Mouse (Mus musculus) stomach, embryonic 16.5 days (tissue): ENCODE results near the gene Gpx3. TPM values are rescaled to one million over a fixed set of nuclear protein-coding genes. Genes with fewer than 3 reads are reported as not detected.
"Not testable (repeated sequence)": the region's sequence is repeated elsewhere in the genome, so short reads cannot be mapped to it uniquely, and the experiment has no call there.

Experiments used
- ATAC-seq: fragments of 200-750 bp; cut with Nextera tagmentation; 2 replicates; pipeline ENCODE4 v1.8.0; 2017; ENCODE audit warnings: moderate number of reproducible peaks, moderate TSS enrichment; ENCODE audit not compliant: insufficient read depth, low FRiP score
- H3K27ac ChIP-seq: fragments of 300-500 bp; sonication (generic); 2 replicates; pipeline ENCODE4 v1.5.1; 2014; ENCODE audit warnings: low read length
- H3K27me3 ChIP-seq: fragments of 300-500 bp; sonication (generic); 2 replicates; pipeline ENCODE4 v1.6.1; 2014; ENCODE audit warnings: low read length, control low read depth, mixed read lengths; ENCODE audit not compliant: control insufficient read depth, insufficient read depth
- H3K36me3 ChIP-seq: fragments of 300-500 bp; sonication (generic); 2 replicates; pipeline ENCODE4 v1.6.1; 2014; ENCODE audit warnings: low read length; ENCODE audit not compliant: control insufficient read depth, insufficient read depth
- H3K4me1 ChIP-seq: fragments of 300-500 bp; sonication (generic); 2 replicates; pipeline ENCODE4 v1.6.1; 2014; ENCODE audit warnings: low read length, control low read depth, mixed read lengths; ENCODE audit not compliant: control insufficient read depth, insufficient read depth
- H3K4me2 ChIP-seq: fragments of 300-500 bp; sonication (generic); 2 replicates; pipeline ENCODE4 v1.6.1; 2014; ENCODE audit warnings: low read depth, low read length, mixed read lengths
- H3K4me3 ChIP-seq: fragments of 300-500 bp; sonication (generic); replicated peaks from 2 replicates; pipeline ENCODE4 v1.5.1; 2014; ENCODE audit warnings: mild to moderate bottlenecking, low read length
- H3K9ac ChIP-seq: fragments of 300-500 bp; sonication (generic); 2 replicates; pipeline ENCODE4 v1.6.1; 2014; ENCODE audit warnings: low read length
- H3K9me3 ChIP-seq: fragments of 300-500 bp; sonication (generic); replicated peaks from 2 replicates; pipeline ENCODE4 v1.6.1; 2016; ENCODE audit warnings: low read length, control low read depth; ENCODE audit not compliant: control insufficient read depth
- WGBS: fragments of 180-500 bp; shearing (Covaris S2); extraction: QIAGEN DNeasy Blood & Tissue Kit; methylation state at CpG from one replicate; pipeline ENCODE4 v1.1.7; 2014; 5-methylcytosine and 5-hydroxymethylcytosine counted together
- polyA plus RNA-seq: library from polyadenylated mRNA; unstranded; fragments of >200 nt; fragmentation: Nextera tagmentation; extraction: Ambion mirVana; gene quantifications from 2 replicates; pipeline ENCODE4 v1.2.1, GENCODE M21; 2015

Gpx3 gene
- polyA plus RNA-seq: 174 and 187 TPM in 2 replicates

GRCm38 (mm10) chr11:54902333-54903323 is at the start of gene Gpx3:
Gpx3 (plus strand) TSS chr11:54902453.
- H3K9me3 ChIP-seq: no peaks in the 10 kb centered on the region
- peak; percentile 79 for ATAC-seq
- peak within 1 kb of the TSS; percentile 57 for H3K4me3 ChIP-seq
- peaks cover 15% of the 10 kb centered on the region; the same call in 1 of the 2 replicates for H3K4me1 ChIP-seq
- 13% methylated on average over 42 of the region's 45 CpGs for WGBS
- no peak within 1 kb of the TSS for H3K27ac ChIP-seq
- no peaks in the 10 kb centered on the region for H3K27me3 ChIP-seq
- no peaks in the 10 kb centered on the region for H3K36me3 ChIP-seq
- H3K4me2 ChIP-seq: peak within 1 kb of the TSS; percentile 87
- H3K9ac ChIP-seq: peak within 1 kb of the TSS; percentile 75

DNA sequence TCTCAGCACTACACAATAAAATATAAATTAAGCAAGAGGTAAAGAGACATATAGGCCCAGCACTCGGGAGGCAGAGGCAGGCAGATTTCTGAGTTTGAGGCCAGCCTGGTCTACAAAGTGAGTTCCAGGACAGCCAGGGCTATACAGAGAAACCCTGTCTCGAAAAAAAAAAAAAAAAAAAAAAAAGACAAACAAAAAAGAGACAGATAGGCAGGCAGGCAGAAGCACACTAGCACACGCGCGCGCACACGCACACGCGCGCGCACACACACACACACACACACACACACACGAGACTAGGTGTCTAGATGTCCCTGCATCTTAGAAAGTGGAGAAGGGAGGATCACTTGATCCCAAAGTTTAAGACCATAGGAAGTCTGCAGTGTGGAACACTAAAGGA is 43.4 kb upstream of the Gpx3 start:
- not testable (repeated sequence) for H3K27ac ChIP-seq, H3K4me1 ChIP-seq, H3K27me3 ChIP-seq, H3K9ac ChIP-seq, H3K4me3 ChIP-seq, H3K36me3 ChIP-seq, ATAC-seq, H3K9me3 ChIP-seq, H3K4me2 ChIP-seq
- 98% methylated on average over 11 of the region's 12 CpGs for WGBS

DNA sequence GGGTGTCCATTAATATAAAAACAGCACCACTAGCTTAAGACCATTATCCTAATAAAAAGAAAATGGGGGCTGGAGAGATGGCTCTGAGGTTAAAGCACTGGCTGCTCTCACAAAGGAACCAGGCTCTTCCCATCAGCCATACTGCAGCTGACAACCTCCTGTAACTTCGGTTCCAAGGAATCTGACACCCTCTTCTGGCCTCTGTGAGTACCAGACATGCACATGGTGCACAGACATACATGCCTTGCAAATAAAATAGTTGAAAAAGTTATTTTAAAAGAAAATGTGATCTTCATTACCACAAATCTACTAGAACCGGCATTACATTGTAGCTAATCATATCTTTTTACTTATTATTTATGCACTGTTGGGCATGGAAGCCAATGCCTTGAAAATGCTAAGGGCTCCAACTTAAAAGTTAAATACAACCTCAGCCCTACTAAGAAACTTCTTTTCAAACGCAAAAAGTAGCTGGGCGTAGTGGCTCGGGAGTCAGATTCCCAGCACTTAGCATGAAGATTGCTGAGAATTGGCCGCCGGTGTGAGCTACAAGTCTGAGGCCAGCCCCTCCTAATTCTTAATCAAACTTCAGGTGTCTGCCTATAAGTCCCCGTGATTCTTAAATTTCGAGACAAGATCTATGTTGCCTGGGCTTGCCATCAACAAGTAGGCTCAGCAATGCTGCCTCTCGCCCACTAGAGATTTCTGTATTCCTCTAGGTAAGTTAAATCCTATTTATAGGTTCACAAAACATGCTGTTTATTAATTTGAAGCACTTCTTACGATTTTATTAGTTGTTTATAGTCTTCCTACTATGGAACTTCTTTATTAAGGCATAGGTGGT is 42.7 kb upstream of the Gpx3 start:
- no peaks in the 10 kb centered on the region for H3K27me3 ChIP-seq
- peaks cover 4% of the 10 kb centered on the region; the same call in 1 of the 2 replicates for H3K4me1 ChIP-seq
- peak overlapping the region; percentile 44; the same call in 1 of the 2 replicates for H3K27ac ChIP-seq

GRCm38 (mm10) chr11:54860256-54861038 is 41.8 kb upstream of the Gpx3 start, which contains the start of gene Lyrm7:
Lyrm7 (minus strand) TSS chr11:54860916.
- Histone ChIP-seq H3K4me3 (peak within 1 kb of the TSS; percentile 84), H3K9me3 (no peaks in the 10 kb centered on the region), H3K4me1 (peaks cover 4% of the 10 kb centered on the region; the same call in 1 of the 2 replicates), H3K36me3 (no peaks in the 10 kb centered on the region), H3K27me3 (no peaks in the 10 kb centered on the region), H3K27ac (peak within 1 kb of the TSS; percentile 91), H3K9ac (peak within 1 kb of the TSS; percentile 77), H3K4me2 (peak within 1 kb of the TSS; percentile 67)
- ATAC-seq: peak; percentile 98
- WGBS: under 1% methylated on average over 42 of the region's 42 CpGs

More for the DNA sequence above, 42.7 kb upstream of the Gpx3 start:
- Histone ChIP-seq H3K9ac (peak overlapping the region; percentile 77), H3K4me2 (peak overlapping the region; percentile 67), H3K9me3 (no peaks in the 10 kb centered on the region), H3K36me3 (no peaks in the 10 kb centered on the region), H3K4me3 (peak overlapping the region; percentile 84)
- ATAC-seq: no peak
- 24% methylated on average over 11 of the region's 11 CpGs for WGBS

DNA sequence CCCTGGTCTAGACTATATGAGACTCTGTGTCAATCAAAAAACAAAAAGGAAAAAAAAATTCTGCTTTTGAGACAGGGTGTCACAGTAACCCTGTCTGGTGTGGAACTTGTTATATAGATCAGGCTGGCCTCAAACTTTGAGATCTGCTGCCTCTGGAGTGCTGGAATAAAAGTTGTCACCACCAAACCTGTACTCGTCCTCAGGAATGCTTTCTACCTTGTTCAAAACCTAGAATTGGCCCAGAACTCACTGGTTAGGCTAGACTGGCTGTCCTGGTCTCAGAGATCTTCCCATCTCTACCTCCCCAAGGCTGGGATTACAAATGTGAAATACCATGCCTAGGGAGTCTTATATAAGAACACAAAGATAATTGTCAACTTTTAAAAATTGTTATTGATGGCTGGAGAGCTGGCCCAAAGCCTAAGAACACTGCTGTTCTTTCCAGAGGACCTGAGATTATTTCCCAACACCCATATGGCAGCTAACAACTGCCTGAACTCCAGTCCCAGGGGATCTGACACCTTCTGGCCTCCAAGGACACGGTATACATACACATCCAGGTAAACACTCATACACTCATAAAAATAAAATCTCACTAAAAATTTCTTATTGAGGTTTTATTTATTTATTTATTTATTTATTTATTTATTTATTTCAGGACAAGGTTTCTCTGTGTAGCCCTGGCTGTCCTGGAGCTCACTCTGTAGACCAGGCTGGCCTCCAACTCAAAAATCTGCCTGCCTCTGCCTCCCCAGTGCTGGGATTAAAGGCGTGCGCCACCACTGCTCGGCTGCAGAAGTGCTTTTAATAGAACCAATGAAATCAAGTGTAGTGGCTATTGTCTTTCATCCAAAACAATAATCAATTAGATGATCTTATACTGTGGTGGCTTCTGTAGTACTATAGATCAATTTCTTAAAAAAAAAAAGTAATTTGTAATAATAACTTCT is 40.5 kb upstream of the Gpx3 start:
- H3K36me3 ChIP-seq: no peaks in the 10 kb centered on the region
- WGBS: 89% methylated on average over 5 of the region's 5 CpGs
- no peak for ATAC-seq
- H3K4me1 ChIP-seq: peaks cover 4% of the 10 kb centered on the region; the same call in 1 of the 2 replicates
- peak overlapping the region; percentile 21 for H3K27ac ChIP-seq
- H3K4me2 ChIP-seq: peak overlapping the region; percentile 67
- no peak overlapping the region for H3K4me3 ChIP-seq
- peak overlapping the region; percentile 10; the same call in 1 of the 2 replicates for H3K9ac ChIP-seq
- no peaks in the 10 kb centered on the region for H3K27me3 ChIP-seq
- no peaks in the 10 kb centered on the region for H3K9me3 ChIP-seq

DNA sequence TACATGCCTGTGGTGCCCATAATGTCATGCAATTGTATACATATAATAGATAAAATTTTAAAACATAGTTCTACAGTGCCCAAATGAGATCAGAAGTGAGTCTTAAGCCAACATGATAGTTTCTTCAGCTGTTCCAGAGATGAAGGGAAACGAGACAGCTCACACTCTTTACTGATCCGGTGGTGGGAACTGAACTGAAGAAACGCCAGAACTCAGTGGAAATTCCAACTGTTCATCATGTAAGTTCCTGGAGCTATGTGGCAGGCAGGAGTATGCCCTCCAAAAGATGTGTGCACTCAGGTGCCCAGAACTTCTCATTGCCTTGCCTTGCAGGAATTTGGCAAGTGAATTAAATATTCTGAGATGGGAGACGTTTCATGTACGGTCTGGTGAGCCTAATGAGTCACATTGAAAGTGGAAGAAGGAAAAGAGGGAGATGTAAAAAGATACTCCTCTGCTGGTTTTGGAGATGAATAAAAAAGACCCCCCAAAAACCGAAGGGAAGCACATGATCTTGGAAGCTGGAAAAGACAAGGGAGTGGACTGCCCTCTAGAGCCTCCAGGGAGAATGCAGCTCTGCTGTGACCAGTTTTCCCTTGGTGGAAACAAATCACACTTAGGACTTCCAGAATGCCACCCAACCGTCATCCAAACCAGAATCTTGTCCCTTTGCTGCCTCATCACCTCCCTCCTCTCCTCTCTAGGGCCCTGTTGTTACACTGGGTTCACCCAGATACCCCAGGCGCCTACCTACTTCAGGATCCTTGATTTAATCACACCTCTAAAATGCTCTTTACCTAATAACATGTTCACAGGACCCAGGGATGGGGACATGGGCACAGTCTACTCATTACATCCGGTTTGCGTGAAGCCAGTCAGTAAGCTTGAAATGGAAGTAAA is 39.4 kb upstream of the Gpx3 start:
- H3K27me3 ChIP-seq: no peaks in the 10 kb centered on the region
- H3K4me3 ChIP-seq: no peak overlapping the region
- WGBS: 44% methylated on average over 10 of the region's 10 CpGs
- H3K9ac ChIP-seq: no peak overlapping the region
- H3K36me3 ChIP-seq: no peaks in the 10 kb centered on the region
- H3K9me3 ChIP-seq: no peaks in the 10 kb centered on the region
- H3K4me1 ChIP-seq: peaks cover 7% of the 10 kb centered on the region
- H3K27ac ChIP-seq: no peak overlapping the region
- H3K4me2 ChIP-seq: no peak overlapping the region
- no peak for ATAC-seq

DNA sequence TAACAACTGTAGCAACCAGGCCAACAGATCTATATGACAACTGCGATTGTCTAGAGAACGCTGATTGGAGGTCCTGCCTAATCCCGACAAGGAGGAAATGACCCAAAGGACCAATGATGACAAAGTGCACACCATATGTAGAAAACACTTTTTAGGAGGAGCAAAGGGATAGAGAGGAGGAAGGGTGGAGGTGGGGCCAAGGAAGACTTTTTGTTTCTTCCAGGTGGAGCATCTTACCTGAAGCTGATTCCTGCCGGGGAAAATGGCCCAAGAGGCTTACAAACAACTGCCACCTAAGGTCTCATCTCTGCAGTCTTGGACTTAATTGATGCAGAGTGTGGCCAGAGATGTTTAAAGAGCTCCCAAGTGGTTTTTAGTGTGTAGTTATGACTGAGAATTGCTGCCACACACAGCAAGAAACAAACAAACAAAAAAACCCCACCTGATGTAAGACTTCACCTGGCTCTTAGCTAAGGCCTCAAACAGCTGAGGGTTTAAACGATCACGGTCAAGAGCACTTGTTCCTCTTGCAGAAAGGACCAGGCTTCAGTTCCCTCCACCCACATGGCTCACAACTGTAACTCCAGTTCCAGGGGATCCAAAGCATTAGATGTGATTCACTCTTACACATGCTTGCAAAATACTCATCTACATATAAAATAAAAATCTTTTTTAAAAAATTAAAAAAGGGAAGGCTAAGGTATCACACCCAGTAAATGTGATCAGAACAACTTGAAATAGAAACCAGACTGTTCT is 36.7 kb upstream of the Gpx3 start:
- peak overlapping the region; percentile 66 for H3K4me2 ChIP-seq
- no peaks in the 10 kb centered on the region for H3K27me3 ChIP-seq
- no peaks in the 10 kb centered on the region for H3K9me3 ChIP-seq
- H3K4me3 ChIP-seq: peak overlapping the region; percentile 86
- 65% methylated on average over 6 of the region's 6 CpGs for WGBS
- ATAC-seq: no peak
- H3K4me1 ChIP-seq: peaks cover 12% of the 10 kb centered on the region
- H3K9ac ChIP-seq: peak overlapping the region; percentile 98
- peaks cover 9% of the 10 kb centered on the region; the same call in 1 of the 2 replicates for H3K36me3 ChIP-seq
- peak overlapping the region; percentile 96 for H3K27ac ChIP-seq
